Mouse (Mus musculus) hindbrain, embryonic 16.5 days (tissue): ENCODE results near the gene Kif6. TPM values are rescaled to one million over a fixed set of nuclear protein-coding genes. Genes with fewer than 3 reads are reported as not detected.

ENCODE experiments used
- ATAC-seq: fragments of 200-750 bp; cut with Nextera tagmentation; 2 replicates; pipeline ENCODE4 v1.8.0; 2017; ENCODE audit warnings: moderate TSS enrichment, moderate library complexity
- H3K27ac ChIP-seq: fragments of 300-500 bp; sonication (generic); 2 replicates; pipeline ENCODE4 v1.5.1; 2014; ENCODE audit warnings: low read depth, mild to moderate bottlenecking, control low read depth, low read length, moderate library complexity
- H3K27me3 ChIP-seq: fragments of 300-500 bp; sonication (generic); replicated peaks from 2 replicates; pipeline ENCODE4 v1.6.1; 2014; ENCODE audit warnings: low read length; ENCODE audit not compliant: control insufficient read depth, insufficient read depth
- H3K36me3 ChIP-seq: fragments of 300-500 bp; sonication (generic); 2 replicates; pipeline ENCODE4 v1.6.1; 2014; ENCODE audit warnings: mild to moderate bottlenecking, low read length, moderate library complexity, mixed read lengths; ENCODE audit not compliant: control insufficient read depth, insufficient read depth
- H3K4me1 ChIP-seq: fragments of 300-500 bp; sonication (generic); 2 replicates; pipeline ENCODE4 v1.6.1; 2014; ENCODE audit warnings: low read depth, low read length; ENCODE audit not compliant: control insufficient read depth, insufficient read depth
- H3K4me2 ChIP-seq: fragments of 300-500 bp; sonication (generic); 2 replicates; pipeline ENCODE4 v1.6.1; 2014; ENCODE audit warnings: mild to moderate bottlenecking, low read length, control low read depth, moderate library complexity
- H3K4me3 ChIP-seq: fragments of 300-500 bp; sonication (generic); 2 replicates; pipeline ENCODE4 v1.5.1; 2014; ENCODE audit warnings: mild to moderate bottlenecking, low read length, control low read depth, moderate library complexity
- H3K9ac ChIP-seq: fragments of 300-500 bp; sonication (generic); 2 replicates; pipeline ENCODE4 v1.6.1; 2014; ENCODE audit warnings: low read depth, mild to moderate bottlenecking, control low read depth, low read length, moderate library complexity
- H3K9me3 ChIP-seq: fragments of 300-500 bp; sonication (generic); 2 replicates; pipeline ENCODE4 v1.6.1; 2014; ENCODE audit warnings: mild to moderate bottlenecking, low read length, moderate library complexity; ENCODE audit not compliant: control insufficient read depth
- WGBS: fragments of 180-500 bp; shearing (Covaris S2); extraction: QIAGEN DNeasy Blood & Tissue Kit; methylation state at CpG from one replicate; pipeline ENCODE4 v1.1.7; 2014; 5-methylcytosine and 5-hydroxymethylcytosine counted together
- polyA plus RNA-seq: library from polyadenylated mRNA; unstranded; fragments of >200 nt; fragmentation: Nextera tagmentation; extraction: Ambion mirVana; gene quantifications from 2 replicates; pipeline ENCODE4 v1.2.1, GENCODE M21; 2015

Gene Kif6
- 2.0 and 2.9 TPM in 2 replicates for polyA plus RNA-seq

DNA sequence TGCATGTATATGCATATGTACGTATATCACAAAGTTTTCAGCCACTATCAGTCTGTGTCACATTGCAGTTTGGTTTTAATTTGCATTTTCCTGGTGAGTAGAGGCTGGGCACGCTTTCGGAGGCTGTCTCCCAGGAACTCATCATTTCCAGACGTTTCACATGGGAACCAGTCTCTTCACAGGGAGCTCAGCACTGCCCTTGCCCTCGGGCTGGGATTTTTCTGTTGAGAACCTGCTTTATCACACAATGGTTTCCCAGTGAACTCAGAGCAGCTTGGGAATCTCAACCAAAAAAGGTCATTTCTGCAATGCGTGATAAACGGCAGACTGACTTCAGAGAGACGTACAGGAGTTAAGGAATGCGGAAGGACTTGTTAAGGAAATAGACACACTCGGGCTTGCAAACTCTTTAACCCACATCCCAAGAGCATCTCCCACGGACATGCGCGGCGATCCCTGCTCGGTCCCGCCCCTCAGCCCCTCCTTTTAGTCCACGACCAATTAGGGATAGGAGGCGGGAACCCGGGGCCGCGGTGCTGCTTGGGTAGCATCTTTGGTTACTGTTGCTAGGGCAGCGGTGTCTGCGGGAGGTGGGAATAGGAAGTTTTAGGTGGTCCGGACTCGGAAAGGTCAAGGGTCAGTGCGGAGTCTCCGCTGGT is at the start of gene Kif6:
Gene Kif6 (plus strand): TSS at position 560 of the 659 bp plus-strand sequence.
- Histone ChIP-seq H3K4me2 (peak within 1 kb of the TSS; percentile 83), H3K36me3 (no peaks in the 10 kb centered on the region), H3K27ac (peak within 1 kb of the TSS; percentile 40), H3K9me3 (no peaks in the 10 kb centered on the region), H3K27me3 (no peaks in the 10 kb centered on the region), H3K9ac (peak within 1 kb of the TSS; percentile 61), H3K4me3 (peak within 1 kb of the TSS; percentile 57), H3K4me1 (peaks cover 3% of the 10 kb centered on the region; the same call in 1 of the 2 replicates)
- ATAC-seq = peak; percentile 98
- WGBS = 1% methylated on average over 27 of the region's 27 CpGs

DNA sequence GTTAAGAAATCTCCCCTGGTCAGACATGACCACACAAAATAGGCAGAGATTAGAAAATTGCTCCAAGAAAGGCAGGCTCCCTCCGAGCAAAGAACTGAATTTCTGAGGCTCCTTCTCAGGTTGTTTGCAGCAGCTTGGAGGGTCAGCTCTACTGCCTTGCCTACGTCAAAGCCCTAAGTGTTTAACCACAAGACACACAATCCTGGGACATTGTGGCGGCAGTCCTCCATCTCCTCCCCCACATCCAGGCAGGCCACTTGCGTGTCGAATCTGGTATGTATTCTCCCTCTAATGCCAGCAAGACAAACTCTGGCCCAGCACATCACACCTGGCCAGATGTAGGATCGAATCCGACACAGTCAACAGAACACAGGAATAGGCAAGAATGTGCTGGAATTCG is 46.2 kb upstream of the Kif6 start:
- ATAC-seq = no peak
- no peak overlapping the region for H3K4me2 ChIP-seq
- 0 out of 2 replicates have a peak, but pooled peaks cover 2% of the 10 kb centered on the region for H3K9me3 ChIP-seq
- peaks cover 2% of the 10 kb centered on the region for H3K27me3 ChIP-seq
- H3K4me1 ChIP-seq = peaks cover 7% of the 10 kb centered on the region
- 85% methylated on average over 8 of the region's 8 CpGs for WGBS
- H3K27ac ChIP-seq = no peak overlapping the region
- no peaks in the 10 kb centered on the region for H3K36me3 ChIP-seq
- H3K4me3 ChIP-seq = no peak overlapping the region
- no peak overlapping the region for H3K9ac ChIP-seq

DNA sequence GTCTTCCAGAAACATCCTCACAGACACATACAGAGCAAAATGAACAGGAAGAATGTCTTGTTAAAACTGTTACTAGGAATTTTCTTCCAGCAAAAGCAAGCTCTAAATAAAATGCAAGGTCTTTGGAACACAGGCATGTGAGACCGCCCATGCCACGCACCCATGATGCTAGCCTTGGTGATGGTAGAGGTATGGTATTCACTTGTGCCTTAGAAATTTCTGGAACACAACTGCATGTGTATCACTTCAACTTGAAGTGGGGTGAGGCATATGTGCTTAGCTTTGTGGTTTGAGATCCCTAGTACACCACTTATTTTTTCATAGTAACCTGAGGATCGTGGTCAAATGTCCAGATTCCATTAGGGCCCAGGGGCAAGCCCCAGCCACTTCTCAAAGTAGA is 37.6 kb upstream of the Kif6 start:
- no peaks in the 10 kb centered on the region for H3K4me1 ChIP-seq
- no peaks in the 10 kb centered on the region for H3K36me3 ChIP-seq
- WGBS = 99% methylated on average over 3 of the region's 3 CpGs
- peaks cover 2% of the 10 kb centered on the region; the same call in 1 of the 2 replicates for H3K9me3 ChIP-seq
- no peak for ATAC-seq
- H3K4me3 ChIP-seq = no peak overlapping the region
- no peaks in the 10 kb centered on the region for H3K27me3 ChIP-seq
- no peak overlapping the region for H3K27ac ChIP-seq
- H3K9ac ChIP-seq = no peak overlapping the region
- no peak overlapping the region for H3K4me2 ChIP-seq

DNA sequence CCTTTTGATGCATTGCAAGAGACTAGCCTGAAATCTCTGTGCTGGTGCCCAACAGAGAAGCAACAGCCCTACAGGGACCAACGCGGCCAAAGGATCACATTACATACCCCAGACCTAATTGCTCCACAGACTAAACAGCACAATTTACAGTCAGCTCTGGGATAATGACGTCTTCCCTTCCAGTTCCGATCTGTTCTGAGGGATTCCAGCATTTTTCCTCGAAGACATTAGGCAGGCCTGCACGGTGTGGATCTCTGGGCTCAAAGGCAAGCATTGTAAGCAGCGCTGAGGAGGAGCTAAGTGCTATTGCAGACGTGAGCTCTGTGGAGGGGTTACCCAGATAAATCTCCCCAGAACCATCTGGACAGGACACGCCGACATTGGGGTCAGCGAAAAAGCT is 32.5 kb upstream of the Kif6 start:
- H3K4me1 ChIP-seq = no peaks in the 10 kb centered on the region
- no peak overlapping the region for H3K27ac ChIP-seq
- no peaks in the 10 kb centered on the region for H3K36me3 ChIP-seq
- no peak overlapping the region for H3K4me2 ChIP-seq
- H3K9me3 ChIP-seq = no peaks in the 10 kb centered on the region
- WGBS = 70% methylated on average over 11 of the region's 11 CpGs
- no peaks in the 10 kb centered on the region for H3K27me3 ChIP-seq
- no peak overlapping the region for H3K9ac ChIP-seq
- H3K4me3 ChIP-seq = no peak overlapping the region
- ATAC-seq = no peak

DNA sequence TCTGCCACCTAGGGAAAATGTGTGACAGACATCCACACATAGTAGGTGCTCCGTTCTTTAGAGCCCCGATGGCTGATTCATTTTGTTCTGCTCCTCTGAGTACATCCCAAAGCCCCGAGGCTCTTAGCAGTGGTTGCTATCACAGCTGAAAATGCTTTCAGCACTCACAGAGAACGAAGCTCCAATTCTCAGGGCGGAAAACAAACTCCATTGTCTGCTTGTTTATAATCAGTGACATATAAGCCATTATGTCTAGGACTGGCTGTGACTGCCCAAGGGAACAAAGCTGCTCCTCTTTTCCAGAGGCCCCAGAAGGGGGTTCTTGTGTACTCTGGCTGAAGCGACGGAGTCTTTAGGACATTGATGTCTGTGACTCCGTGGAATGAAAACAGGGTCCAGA is 24.9 kb upstream of the Kif6 start:
- ATAC-seq = peak; percentile 27; the same call in 1 of the 2 replicates
- H3K4me3 ChIP-seq = no peak overlapping the region
- H3K4me2 ChIP-seq = no peak overlapping the region
- H3K27me3 ChIP-seq = no peaks in the 10 kb centered on the region
- no peaks in the 10 kb centered on the region for H3K4me1 ChIP-seq
- 20% methylated on average over 8 of the region's 8 CpGs for WGBS
- H3K36me3 ChIP-seq = no peaks in the 10 kb centered on the region
- no peak overlapping the region for H3K27ac ChIP-seq
- no peaks in the 10 kb centered on the region for H3K9me3 ChIP-seq
- H3K9ac ChIP-seq = no peak overlapping the region

DNA sequence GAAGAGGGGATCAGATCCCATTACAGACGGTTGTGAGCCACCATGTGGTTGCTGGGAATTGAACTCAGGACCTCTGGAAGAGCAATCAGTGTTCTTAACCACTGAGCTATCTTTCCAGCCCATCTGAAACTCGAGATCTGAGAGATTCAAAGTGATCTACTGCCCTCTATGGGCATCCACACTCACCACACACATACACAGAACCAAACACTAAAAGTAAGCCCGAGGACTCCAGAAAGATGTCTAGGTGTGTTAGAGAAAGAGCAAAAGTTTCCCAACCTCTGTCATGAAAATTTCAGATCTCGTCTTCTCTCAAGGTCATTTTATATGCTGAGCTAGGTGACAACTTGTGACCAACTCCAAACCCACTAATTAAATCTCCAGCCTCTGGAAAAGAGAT is 9.5 kb upstream of the Kif6 start:
- ATAC-seq = no peak
- WGBS = 71% methylated on average over 4 of the region's 4 CpGs

DNA sequence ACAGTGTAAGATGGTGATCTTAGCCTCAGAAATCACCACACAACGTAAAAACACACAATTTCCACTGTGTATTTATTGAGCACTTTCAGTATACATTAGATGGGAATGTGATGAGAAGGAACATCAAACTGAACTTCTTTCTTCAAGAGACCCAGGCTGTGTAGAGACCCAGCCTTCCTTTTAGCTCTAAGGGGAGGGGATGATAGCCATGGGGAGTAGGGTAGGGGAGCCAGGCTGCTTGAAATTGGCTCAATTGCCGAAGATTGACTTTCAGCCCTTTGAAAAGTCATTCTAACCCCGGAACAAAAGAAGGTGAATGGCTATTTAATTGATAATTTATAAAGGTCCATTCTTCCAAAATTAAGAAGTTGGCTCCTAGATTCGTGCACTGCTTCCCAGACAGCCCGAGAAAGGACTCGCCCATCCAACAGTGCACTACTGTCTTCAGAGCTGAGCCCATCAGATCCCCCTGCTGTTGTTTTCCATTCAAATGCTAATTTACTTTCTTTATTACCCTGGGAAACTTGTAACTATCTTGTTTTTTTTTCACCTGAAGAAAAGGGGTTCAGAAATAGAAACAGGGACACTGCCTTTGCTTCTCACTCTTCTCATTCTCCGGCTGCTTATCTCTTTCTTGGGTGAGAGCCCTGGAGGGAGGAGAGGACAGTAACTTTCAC is 7.4 kb upstream of the Kif6 start:
- H3K9ac ChIP-seq = no peak overlapping the region
- WGBS = 29% methylated on average over 7 of the region's 7 CpGs
- H3K9me3 ChIP-seq = peaks cover 2% of the 10 kb centered on the region; the same call in 1 of the 2 replicates
- H3K27me3 ChIP-seq = no peaks in the 10 kb centered on the region
- no peak overlapping the region for H3K4me3 ChIP-seq
- no peak overlapping the region for H3K27ac ChIP-seq
- ATAC-seq = peak; percentile 64; the same call in 1 of the 2 replicates
- H3K4me1 ChIP-seq = no peaks in the 10 kb centered on the region
- H3K4me2 ChIP-seq = no peak overlapping the region
- no peaks in the 10 kb centered on the region for H3K36me3 ChIP-seq

More for the DNA sequence above, 9.5 kb upstream of the Kif6 start:
- H3K4me1 ChIP-seq = no peaks in the 10 kb centered on the region
- no peaks in the 10 kb centered on the region for H3K36me3 ChIP-seq
- no peak overlapping the region for H3K4me2 ChIP-seq
- no peak overlapping the region for H3K4me3 ChIP-seq
- H3K27me3 ChIP-seq = no peaks in the 10 kb centered on the region
- H3K9ac ChIP-seq = no peak overlapping the region
- peaks cover 2% of the 10 kb centered on the region for H3K9me3 ChIP-seq
- no peak overlapping the region for H3K27ac ChIP-seq

DNA sequence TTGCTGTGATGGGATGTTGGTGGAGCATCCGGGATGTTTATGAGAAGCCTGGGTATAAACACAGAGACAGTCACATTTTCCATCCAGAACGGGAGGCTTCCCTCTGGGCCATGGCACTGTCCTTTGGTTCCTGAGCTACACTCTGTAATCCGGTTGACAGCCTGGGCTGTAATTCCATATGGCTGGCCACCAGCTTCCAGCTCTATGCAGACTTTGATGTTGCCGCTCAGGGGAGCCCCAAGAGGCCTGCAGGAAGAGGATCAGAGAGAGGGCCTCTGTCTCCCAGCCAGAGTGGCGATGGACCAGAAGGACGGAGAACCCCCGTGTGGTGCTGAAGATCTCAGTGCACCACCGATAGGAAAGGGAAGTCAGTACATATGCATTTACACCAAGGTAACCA is 4.6 kb upstream of the Kif6 start:
- H3K9me3 ChIP-seq = peaks cover 2% of the 10 kb centered on the region; the same call in 1 of the 2 replicates
- H3K4me2 ChIP-seq = no peak overlapping the region
- H3K36me3 ChIP-seq = no peaks in the 10 kb centered on the region
- H3K27me3 ChIP-seq = no peaks in the 10 kb centered on the region
- H3K9ac ChIP-seq = no peak overlapping the region
- 64% methylated on average over 8 of the region's 8 CpGs for WGBS
- H3K4me3 ChIP-seq = no peak overlapping the region
- no peak for ATAC-seq
- H3K27ac ChIP-seq = no peak overlapping the region
- H3K4me1 ChIP-seq = peaks cover 3% of the 10 kb centered on the region; the same call in 1 of the 2 replicates

DNA sequence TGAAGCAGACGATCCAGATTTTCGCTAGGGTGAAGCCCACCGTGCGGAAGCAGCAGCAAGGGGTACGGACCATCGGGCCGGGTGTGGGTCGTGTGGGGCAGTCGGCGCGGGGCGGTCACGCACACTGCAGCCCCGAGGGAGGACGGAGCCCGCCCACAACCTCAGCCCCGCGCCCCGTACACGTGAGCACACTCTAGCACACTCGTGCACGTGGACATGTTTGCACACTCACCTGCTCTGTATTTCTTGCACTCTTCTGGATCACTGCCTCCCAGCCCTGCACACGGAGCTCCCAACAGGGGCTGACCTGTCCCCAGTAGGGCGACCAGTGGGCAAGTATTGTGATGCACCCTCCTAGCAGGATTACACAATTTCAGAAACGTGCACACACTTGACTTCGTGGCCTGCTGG is 310 bp downstream of the Kif6 start:
- H3K4me1 ChIP-seq = peaks cover 3% of the 10 kb centered on the region; the same call in 1 of the 2 replicates
- WGBS = under 1% methylated on average over 26 of the region's 26 CpGs
- H3K27me3 ChIP-seq = no peaks in the 10 kb centered on the region
- no peaks in the 10 kb centered on the region for H3K36me3 ChIP-seq
- no peaks in the 10 kb centered on the region for H3K9me3 ChIP-seq
- H3K4me3 ChIP-seq = peak overlapping the region; percentile 57
- peak overlapping the region; percentile 83 for H3K4me2 ChIP-seq
- peak overlapping the region; percentile 61 for H3K9ac ChIP-seq
- ATAC-seq = peak; percentile 89
- H3K27ac ChIP-seq = no peak overlapping the region
